Mouse (Mus musculus) limb, embryonic 10.5 days (tissue): ENCODE results near the gene Gm3448. TPM values are rescaled to one million over a fixed set of nuclear protein-coding genes. Genes with fewer than 3 reads are reported as not detected.
"Not testable (repeated sequence)": the region's sequence is repeated elsewhere in the genome, so short reads cannot be mapped to it uniquely, and the experiment has no call there.

ENCODE experiments used
- DNase-seq: peaks from one replicate; pipeline ENCODE4 v3.0.0-alpha.2; 2017; ENCODE audit warnings: low spot score
- H3K27ac ChIP-seq: fragments of 300-500 bp; sonication (generic); 2 replicates; pipeline ENCODE4 v1.5.1; 2016; ENCODE audit warnings: mild to moderate bottlenecking
- H3K27me3 ChIP-seq: fragments of 300-500 bp; sonication (generic); 2 replicates; pipeline ENCODE4 v1.6.1; 2016; ENCODE audit warnings: low read depth, mild to moderate bottlenecking; ENCODE audit not compliant: poor library complexity, severe bottlenecking
- H3K36me3 ChIP-seq: fragments of 300-500 bp; sonication (generic); 2 replicates; pipeline ENCODE4 v1.6.1; 2016; ENCODE audit warnings: mild to moderate bottlenecking, moderate library complexity
- H3K4me1 ChIP-seq: fragments of 300-500 bp; sonication (generic); 2 replicates; pipeline ENCODE4 v1.6.1; 2016
- H3K4me3 ChIP-seq: fragments of 300-500 bp; sonication (generic); 2 replicates; pipeline ENCODE4 v1.5.1; 2016; ENCODE audit warnings: mild to moderate bottlenecking, moderate library complexity
- H3K9me3 ChIP-seq: fragments of 300-500 bp; sonication (generic); replicated peaks from 2 replicates; pipeline ENCODE4 v1.6.1; 2016; ENCODE audit warnings: mild to moderate bottlenecking
- WGBS: fragments of 180-500 bp; shearing (Covaris S2); methylation state at CpG from one replicate; pipeline ENCODE4 v1.1.7; 2016; 5-methylcytosine and 5-hydroxymethylcytosine counted together
- polyA plus RNA-seq: library from polyadenylated mRNA; unstranded; fragments of >200 nt; fragmentation: Nextera tagmentation; extraction: Ambion mirVana; gene quantifications from 2 replicates; pipeline ENCODE4 v1.2.1, GENCODE M21; 2016

Gm3448 gene
- polyA plus RNA-seq, 1 experiment from 2014 or later, result 3.7 TPM

GRCm38 (mm10) chr17:15065391-15066024, 24.2 kb upstream of the Gm3448 start:
- Histone ChIP-seq H3K4me3 (peak overlapping the region; percentile 18; the same call in 1 of the 2 replicates), H3K27ac (peak overlapping the region; percentile 68; the same call in 1 of the 2 replicates), H3K27me3 (no peaks in the 10 kb centered on the region), H3K4me1 (peaks cover 8% of the 10 kb centered on the region), H3K36me3 (peaks cover 26% of the 10 kb centered on the region), H3K9me3 (no peaks in the 10 kb centered on the region)
- peak; percentile 80 for DNase-seq
- 40% methylated on average over 13 of the region's 13 CpGs for WGBS

- peaks cover 63% of the 10 kb centered on the region for H3K36me3 ChIP-seq
- 90% methylated on average over 6 of the region's 6 CpGs for WGBS
Measured at GRCm38 (mm10) chr17:15060356-15060755, 19.0 kb upstream of the Gm3448 start.

GRCm38 (mm10) chr17:15059646-15060045, 18.3 kb upstream of the Gm3448 start:
- H3K4me3 ChIP-seq, result no peak overlapping the region
- DNase-seq, result no peak
- no peaks in the 10 kb centered on the region for H3K9me3 ChIP-seq
- no peak overlapping the region for H3K27ac ChIP-seq
- H3K27me3 ChIP-seq, result no peaks in the 10 kb centered on the region
- H3K36me3 ChIP-seq, result peaks cover 69% of the 10 kb centered on the region
- no peaks in the 10 kb centered on the region for H3K4me1 ChIP-seq
- WGBS, result 96% methylated on average over 14 of the region's 14 CpGs

More at GRCm38 (mm10) chr17:15060356-15060755, 19.0 kb upstream of the Gm3448 start:
- DNase-seq, result no peak
- H3K9me3 ChIP-seq, result no peaks in the 10 kb centered on the region
- no peak overlapping the region for H3K4me3 ChIP-seq
- no peak overlapping the region for H3K27ac ChIP-seq
- H3K27me3 ChIP-seq, result no peaks in the 10 kb centered on the region
- no peaks in the 10 kb centered on the region for H3K4me1 ChIP-seq

- H3K4me3 ChIP-seq, result no peak overlapping the region
- no peaks in the 10 kb centered on the region for H3K4me1 ChIP-seq
- no peak overlapping the region for H3K27ac ChIP-seq
- no peaks in the 10 kb centered on the region for H3K9me3 ChIP-seq
- no peak for DNase-seq
- WGBS, result 94% methylated on average over 5 of the region's 5 CpGs
- H3K36me3 ChIP-seq, result peaks cover 66% of the 10 kb centered on the region
- H3K27me3 ChIP-seq, result no peaks in the 10 kb centered on the region
Measured at GRCm38 (mm10) chr17:15058161-15058591, 16.8 kb upstream of the Gm3448 start.

GRCm38 (mm10) chr17:15055925-15056324, 14.6 kb upstream of the Gm3448 start:
- peak; percentile 18 for DNase-seq
- H3K36me3 ChIP-seq, result peaks cover 45% of the 10 kb centered on the region
- no peak overlapping the region for H3K4me3 ChIP-seq
- 90% methylated on average over 4 of the region's 4 CpGs for WGBS
- H3K9me3 ChIP-seq, result no peaks in the 10 kb centered on the region
- H3K27ac ChIP-seq, result no peak overlapping the region
- no peaks in the 10 kb centered on the region for H3K4me1 ChIP-seq
- no peaks in the 10 kb centered on the region for H3K27me3 ChIP-seq

GRCm38 (mm10) chr17:15053829-15054200, 12.5 kb upstream of the Gm3448 start:
- WGBS, result 93% methylated on average over 13 of the region's 13 CpGs
- not testable (repeated sequence) for H3K4me1 ChIP-seq, H3K4me3 ChIP-seq, H3K27ac ChIP-seq, H3K27me3 ChIP-seq, DNase-seq, H3K9me3 ChIP-seq
- H3K36me3 ChIP-seq, result peaks cover 29% of the 10 kb centered on the region

- H3K27ac ChIP-seq, H3K9me3 ChIP-seq, H3K27me3 ChIP-seq, DNase-seq, H3K4me3 ChIP-seq, H3K4me1 ChIP-seq: not testable (repeated sequence)
- peaks cover 24% of the 10 kb centered on the region for H3K36me3 ChIP-seq
- WGBS, result 93% methylated on average over 6 of the region's 8 CpGs
Measured at GRCm38 (mm10) chr17:15053183-15053828, 12.0 kb upstream of the Gm3448 start.

- H3K36me3 ChIP-seq, result peaks cover 19% of the 10 kb centered on the region
- H3K27ac ChIP-seq, H3K9me3 ChIP-seq, H3K4me3 ChIP-seq, DNase-seq, H3K4me1 ChIP-seq, H3K27me3 ChIP-seq: not testable (repeated sequence)
- WGBS, result 75% methylated on average over 1 of the region's 1 CpGs
Measured at GRCm38 (mm10) chr17:15052766-15053165, 11.4 kb upstream of the Gm3448 start.

GRCm38 (mm10) chr17:15050338-15050737, 9.0 kb upstream of the Gm3448 start:
- H3K9me3 ChIP-seq, DNase-seq, H3K27ac ChIP-seq, H3K4me1 ChIP-seq, H3K4me3 ChIP-seq, H3K36me3 ChIP-seq, H3K27me3 ChIP-seq: not testable (repeated sequence)
- no CpG with 5 or more reads among the region's 1 CpGs for WGBS

- H3K27me3 ChIP-seq, H3K36me3 ChIP-seq, H3K27ac ChIP-seq, H3K4me3 ChIP-seq, H3K4me1 ChIP-seq, DNase-seq, H3K9me3 ChIP-seq: not testable (repeated sequence)
- WGBS, result no CpG with 5 or more reads among the region's 3 CpGs
Measured at GRCm38 (mm10) chr17:15040455-15040854, 882 bp downstream of the Gm3448 start.

GRCm38 (mm10) chr17:15031414-15031813, 9.9 kb downstream of the Gm3448 start:
- H3K27me3 ChIP-seq, H3K9me3 ChIP-seq, H3K4me3 ChIP-seq, H3K4me1 ChIP-seq, H3K27ac ChIP-seq, H3K36me3 ChIP-seq, DNase-seq: not testable (repeated sequence)
- WGBS, result no CpG with 5 or more reads among the region's 4 CpGs

- no CpG with 5 or more reads among the region's 6 CpGs for WGBS
- DNase-seq, H3K4me1 ChIP-seq, H3K27ac ChIP-seq, H3K9me3 ChIP-seq, H3K4me3 ChIP-seq, H3K36me3 ChIP-seq, H3K27me3 ChIP-seq: not testable (repeated sequence)
Measured at GRCm38 (mm10) chr17:15025513-15025912, 15.8 kb downstream of the Gm3448 start.

- H3K27ac ChIP-seq, H3K27me3 ChIP-seq, H3K9me3 ChIP-seq, H3K4me3 ChIP-seq, H3K36me3 ChIP-seq, DNase-seq, H3K4me1 ChIP-seq: not testable (repeated sequence)
- no CpG with 5 or more reads among the region's 48 CpGs for WGBS
Measured at GRCm38 (mm10) chr17:15024502-15025193, 16.7 kb downstream of the Gm3448 start.
